Mouse (Mus musculus): ENCODE data around the gene Stk35.

DNA sequence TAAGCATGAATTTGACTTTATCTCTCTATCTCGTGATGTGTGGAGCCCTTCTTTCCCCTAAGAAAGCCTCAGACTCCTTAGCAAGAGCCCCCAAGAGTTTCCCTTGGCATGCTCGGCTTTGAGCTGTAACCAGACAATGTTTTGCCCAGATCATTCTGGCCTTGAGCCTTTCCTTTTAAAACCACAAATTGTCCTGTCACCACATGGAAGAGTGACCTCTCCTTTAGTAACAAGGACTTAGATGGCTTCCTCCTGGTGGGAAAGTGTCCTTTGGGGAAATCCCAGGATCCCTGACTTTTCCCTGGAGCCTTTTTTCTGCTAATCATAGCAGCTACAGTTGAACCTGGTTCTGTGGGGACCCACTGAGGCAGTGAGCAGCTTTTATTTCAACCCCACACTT is 19.2 kb downstream of the Stk35 start:
- no peak for TF ChIP-seq MYOD1 (IDR thresholded peaks at IDR 0.05; ENCODE audit: control insufficient read depth, insufficient read length, low read depth)
- TF ChIP-seq CTCF (IDR thresholded peaks at IDR 0.05; ENCODE audit: control insufficient read depth, insufficient read depth, insufficient read length), result no peak
- no peak for TF ChIP-seq CEBPB (IDR thresholded peaks at IDR 0.05; ENCODE audit: low read depth)
- no peak for TF ChIP-seq MYOG (IDR thresholded peaks at IDR 0.05; ENCODE audit: control insufficient read depth, extremely low read depth, insufficient read length)
